Mouse (Mus musculus) forebrain, embryonic 14.5 days (tissue): ENCODE data around the gene Pitpnm1. TPM values are rescaled to one million over a fixed set of nuclear protein-coding genes. Genes with fewer than 3 reads are reported as not detected.

Experiments used
- ATAC-seq: fragments of 200-750 bp; cut with Nextera tagmentation; 2 replicates; pipeline ENCODE4 v1.8.0; 2017; ENCODE audit warnings: mild to moderate bottlenecking, moderate library complexity
- DNase-seq: peaks from one replicate; pipeline ENCODE4 v3.0.0-alpha.2; 2015; ENCODE audit warnings: low spot score
- H3K27ac ChIP-seq: fragments of 300-500 bp; sonication (generic); 2 replicates; pipeline ENCODE4 v1.5.1; 2014; ENCODE audit warnings: low read depth, mild to moderate bottlenecking, control low read depth, low read length, moderate library complexity
- H3K27me3 ChIP-seq: fragments of 300-500 bp; sonication (generic); replicated peaks from 2 replicates; pipeline ENCODE4 v1.6.1; 2014; ENCODE audit warnings: low read length, control low read depth, mixed read lengths; ENCODE audit not compliant: control insufficient read depth, insufficient read depth
- H3K36me3 ChIP-seq: fragments of 300-500 bp; sonication (generic); 2 replicates; pipeline ENCODE4 v1.6.1; 2014; ENCODE audit warnings: low read length, control low read depth; ENCODE audit not compliant: control insufficient read depth, insufficient read depth
- H3K4me1 ChIP-seq: fragments of 300-500 bp; sonication (generic); 2 replicates; pipeline ENCODE4 v1.6.1; 2014; ENCODE audit warnings: antibody characterized with exemption, low read length, control low read depth; ENCODE audit not compliant: control insufficient read depth, insufficient read depth
- H3K4me2 ChIP-seq: fragments of 300-500 bp; sonication (generic); 2 replicates; pipeline ENCODE4 v1.6.1; 2014; ENCODE audit warnings: mild to moderate bottlenecking, control low read depth, low read length
- H3K4me3 ChIP-seq: fragments of 300-500 bp; sonication (generic); 2 replicates; pipeline ENCODE4 v1.5.1; 2014; ENCODE audit warnings: low read depth, low read length, control low read depth
- H3K9ac ChIP-seq: fragments of 300-500 bp; sonication (generic); 2 replicates; pipeline ENCODE4 v1.6.1; 2014; ENCODE audit warnings: mild to moderate bottlenecking, low read length, control low read depth, moderate library complexity
- H3K9me3 ChIP-seq: fragments of 300-500 bp; sonication (generic); replicated peaks from 2 replicates; pipeline ENCODE4 v1.6.1; 2016; ENCODE audit warnings: low read length, control low read depth, mixed read lengths; ENCODE audit not compliant: control insufficient read depth
- WGBS: fragments of 180-500 bp; shearing (Covaris S2); extraction: QIAGEN DNeasy Blood & Tissue Kit; methylation state at CpG from one replicate; pipeline ENCODE4 v1.1.7; 2014; 5-methylcytosine and 5-hydroxymethylcytosine counted together
- polyA plus RNA-seq: library from polyadenylated mRNA; unstranded; fragments of >200 nt; fragmentation: Nextera tagmentation; extraction: Ambion mirVana; gene quantifications from 2 replicates; pipeline ENCODE4 v1.2.1, GENCODE M21; 2014

The Pitpnm1 gene
- polyA plus RNA-seq, 1 experiment from 2014 or later, result 29.1 TPM

GRCm38 (mm10) chr19:4143759-4144268 is 44.0 kb downstream of the Pitpnm1 start, which contains the start of gene Cabp4:
Cabp4 (minus strand) TSS chr19:4144033.
- 79% methylated on average over 7 of the region's 7 CpGs for WGBS
- peaks cover 3% of the 10 kb centered on the region; the same call in 1 of the 2 replicates for H3K4me1 ChIP-seq

GRCm38 (mm10) chr19:4144550-4145498 is 45.0 kb downstream of the Pitpnm1 start:
- ATAC-seq (no peak), DNase-seq (no peak)
- Histone ChIP-seq H3K27me3 (no peaks in the 10 kb centered on the region), H3K4me1 (peaks cover 10% of the 10 kb centered on the region), H3K9me3 (no peaks in the 10 kb centered on the region), H3K4me3 (no peak overlapping the region), H3K27ac (no peak overlapping the region), H3K9ac (no peak overlapping the region), H3K4me2 (no peak overlapping the region), H3K36me3 (no peaks in the 10 kb centered on the region)
- 82% methylated on average over 16 of the region's 16 CpGs for WGBS

More at GRCm38 (mm10) chr19:4143759-4144268, 44.0 kb downstream of the Pitpnm1 start, which contains the start of gene Cabp4:
- ATAC-seq, result no peak
- H3K4me2 ChIP-seq, result no peak within 1 kb of the TSS
- no peak for DNase-seq
- no peak within 1 kb of the TSS for H3K9ac ChIP-seq
- no peak within 1 kb of the TSS for H3K27ac ChIP-seq
- H3K27me3 ChIP-seq, result no peaks in the 10 kb centered on the region
- H3K9me3 ChIP-seq, result no peaks in the 10 kb centered on the region
- H3K36me3 ChIP-seq, result no peaks in the 10 kb centered on the region
- H3K4me3 ChIP-seq, result no peak within 1 kb of the TSS

- ATAC-seq (no peak), DNase-seq (no peak)
- Histone ChIP-seq H3K27ac (no peak overlapping the region), H3K4me1 (peaks cover 10% of the 10 kb centered on the region), H3K4me3 (no peak overlapping the region), H3K27me3 (no peaks in the 10 kb centered on the region), H3K9ac (no peak overlapping the region), H3K4me2 (no peak overlapping the region), H3K9me3 (no peaks in the 10 kb centered on the region), H3K36me3 (peaks cover 8% of the 10 kb centered on the region)
- WGBS, result 76% methylated on average over 5 of the region's 5 CpGs
Measured at GRCm38 (mm10) chr19:4145936-4146335, 46.1 kb downstream of the Pitpnm1 start.

- ATAC-seq (no peak), DNase-seq (no peak)
- H3K36me3 ChIP-seq, result peaks cover 13% of the 10 kb centered on the region
- H3K9me3 ChIP-seq, result no peaks in the 10 kb centered on the region
- H3K4me3 ChIP-seq, result no peak overlapping the region
- peaks cover 10% of the 10 kb centered on the region for H3K4me1 ChIP-seq
- H3K27me3 ChIP-seq, result no peaks in the 10 kb centered on the region
- 61% methylated on average over 12 of the region's 12 CpGs for WGBS
- H3K27ac ChIP-seq, result no peak overlapping the region
- no peak overlapping the region for H3K9ac ChIP-seq
- H3K4me2 ChIP-seq, result no peak overlapping the region
Measured at GRCm38 (mm10) chr19:4146366-4147021, 46.7 kb downstream of the Pitpnm1 start.

GRCm38 (mm10) chr19:4147022-4147405 is 47.2 kb downstream of the Pitpnm1 start:
- peaks cover 10% of the 10 kb centered on the region for H3K4me1 ChIP-seq
- no peak overlapping the region for H3K9ac ChIP-seq
- no peaks in the 10 kb centered on the region for H3K27me3 ChIP-seq
- 38% methylated on average over 3 of the region's 3 CpGs for WGBS
- H3K4me3 ChIP-seq, result no peak overlapping the region
- H3K36me3 ChIP-seq, result peaks cover 16% of the 10 kb centered on the region
- H3K27ac ChIP-seq, result no peak overlapping the region
- no peaks in the 10 kb centered on the region for H3K9me3 ChIP-seq
- ATAC-seq (no peak), DNase-seq (no peak)
- H3K4me2 ChIP-seq, result no peak overlapping the region

- WGBS, result 34% methylated on average over 9 of the region's 9 CpGs
- ATAC-seq, result peak; percentile 15; the same call in 1 of the 2 replicates
- Histone ChIP-seq H3K4me1 (peaks cover 10% of the 10 kb centered on the region), H3K9ac (peak overlapping the region; percentile 74), H3K36me3 (peaks cover 24% of the 10 kb centered on the region), H3K27ac (no peak overlapping the region), H3K27me3 (no peaks in the 10 kb centered on the region), H3K9me3 (no peaks in the 10 kb centered on the region), H3K4me2 (peak overlapping the region; percentile 79), H3K4me3 (peak overlapping the region; percentile 57)
- no peak for DNase-seq
Measured at GRCm38 (mm10) chr19:4147782-4148490, 48.1 kb downstream of the Pitpnm1 start.

GRCm38 (mm10) chr19:4148491-4148806 is 48.7 kb downstream of the Pitpnm1 start, which contains the start of gene Coro1b:
Coro1b (plus strand) TSS chr19:4148619.
- Histone ChIP-seq H3K27ac (no peak within 1 kb of the TSS; the same call in 1 of the 2 replicates), H3K4me1 (peaks cover 10% of the 10 kb centered on the region), H3K27me3 (no peaks in the 10 kb centered on the region), H3K4me3 (peak within 1 kb of the TSS; percentile 57), H3K4me2 (peak within 1 kb of the TSS; percentile 79), H3K36me3 (peaks cover 29% of the 10 kb centered on the region), H3K9ac (peak within 1 kb of the TSS; percentile 74), H3K9me3 (no peaks in the 10 kb centered on the region)
- ATAC-seq (peak; percentile 97), DNase-seq (peak; percentile 93)
- 2% methylated on average over 32 of the region's 33 CpGs for WGBS

GRCm38 (mm10) chr19:4148819-4149218 is 49.0 kb downstream of the Pitpnm1 start:
- peak overlapping the region; percentile 74 for H3K9ac ChIP-seq
- H3K27me3 ChIP-seq, result no peaks in the 10 kb centered on the region
- DNase-seq (no peak), ATAC-seq (peak; percentile 37; the same call in 1 of the 2 replicates)
- WGBS, result 3% methylated on average over 7 of the region's 8 CpGs
- H3K4me2 ChIP-seq, result peak overlapping the region; percentile 79
- peaks cover 10% of the 10 kb centered on the region for H3K4me1 ChIP-seq
- peak overlapping the region; percentile 57 for H3K4me3 ChIP-seq
- peaks cover 32% of the 10 kb centered on the region for H3K36me3 ChIP-seq
- no peak overlapping the region; the same call in 1 of the 2 replicates for H3K27ac ChIP-seq
- H3K9me3 ChIP-seq, result no peaks in the 10 kb centered on the region
